Mouse (Mus musculus) liver, embryonic 16.5 days (tissue): ENCODE measurements around the gene Prpf19. TPM values are rescaled to one million over a fixed set of nuclear protein-coding genes. Genes with fewer than 3 reads are reported as not detected.

Experiments
- ATAC-seq: fragments of 200-750 bp; cut with Nextera tagmentation; 2 replicates; pipeline ENCODE4 v1.8.0; 2017; ENCODE audit warnings: low read depth, mild to moderate bottlenecking, moderate number of reproducible peaks, moderate library complexity
- H3K27ac ChIP-seq: fragments of 300-500 bp; sonication (generic); 2 replicates; pipeline ENCODE4 v1.5.1; 2014; ENCODE audit warnings: mild to moderate bottlenecking, low read length
- H3K27me3 ChIP-seq: fragments of 300-500 bp; sonication (generic); 2 replicates; pipeline ENCODE4 v1.6.1; 2014; ENCODE audit warnings: low read depth, low read length, mixed read lengths; ENCODE audit not compliant: control insufficient read depth, insufficient read depth
- H3K36me3 ChIP-seq: fragments of 300-500 bp; sonication (generic); 2 replicates; pipeline ENCODE4 v1.6.1; 2014; ENCODE audit warnings: mild to moderate bottlenecking; ENCODE audit not compliant: control insufficient read depth, insufficient read depth
- H3K4me1 ChIP-seq: fragments of 300-500 bp; sonication (generic); 2 replicates; pipeline ENCODE4 v1.6.1; 2014; ENCODE audit warnings: low read depth, low read length, mixed read lengths; ENCODE audit not compliant: control insufficient read depth
- H3K4me2 ChIP-seq: fragments of 300-500 bp; sonication (generic); 2 replicates; pipeline ENCODE4 v1.6.1; 2014; ENCODE audit warnings: low read depth, low read length, mixed read lengths
- H3K4me3 ChIP-seq: fragments of 300-500 bp; sonication (generic); 2 replicates; pipeline ENCODE4 v1.5.1; 2014; ENCODE audit warnings: low read depth, mild to moderate bottlenecking, low read length
- H3K9ac ChIP-seq: fragments of 300-500 bp; sonication (generic); 2 replicates; pipeline ENCODE4 v1.6.1; 2014; ENCODE audit warnings: low read depth, low read length
- H3K9me3 ChIP-seq: fragments of 300-500 bp; sonication (generic); replicated peaks from 2 replicates; pipeline ENCODE4 v1.6.1; 2016; ENCODE audit warnings: low read length; ENCODE audit not compliant: control insufficient read depth
- WGBS: fragments of 180-500 bp; shearing (Covaris S2); extraction: QIAGEN DNeasy Blood & Tissue Kit; methylation state at CpG from one replicate; pipeline ENCODE4 v1.1.7; 2014; ENCODE audit not compliant: insufficient replicate concordance; 5-methylcytosine and 5-hydroxymethylcytosine counted together
- polyA plus RNA-seq: library from polyadenylated mRNA; unstranded; fragments of >200 nt; fragmentation: Nextera tagmentation; extraction: Ambion mirVana; gene quantifications from 2 replicates; pipeline ENCODE4 v1.2.1, GENCODE M21; 2015

Gene Prpf19
- polyA plus RNA-seq, 1 experiment from 2014 or later: 11.7 TPM

- peak overlapping the region; percentile 51 for H3K9ac ChIP-seq
- no peaks in the 10 kb centered on the region; the same call in 1 of the 2 replicates for H3K9me3 ChIP-seq
- peak overlapping the region; percentile 77 for H3K4me2 ChIP-seq
- peaks cover 21% of the 10 kb centered on the region for H3K4me1 ChIP-seq
- H3K27me3 ChIP-seq: no peaks in the 10 kb centered on the region
- H3K36me3 ChIP-seq: peaks cover 7% of the 10 kb centered on the region
- H3K27ac ChIP-seq: no peak overlapping the region
- WGBS: 17% methylated on average over 37 of the region's 37 CpGs
- ATAC-seq: peak; percentile 72
- peak overlapping the region; percentile 51 for H3K4me3 ChIP-seq
Measured at GRCm38 (mm10) chr19:10940097-10940800, 45.2 kb downstream of the Prpf19 start.

DNA sequence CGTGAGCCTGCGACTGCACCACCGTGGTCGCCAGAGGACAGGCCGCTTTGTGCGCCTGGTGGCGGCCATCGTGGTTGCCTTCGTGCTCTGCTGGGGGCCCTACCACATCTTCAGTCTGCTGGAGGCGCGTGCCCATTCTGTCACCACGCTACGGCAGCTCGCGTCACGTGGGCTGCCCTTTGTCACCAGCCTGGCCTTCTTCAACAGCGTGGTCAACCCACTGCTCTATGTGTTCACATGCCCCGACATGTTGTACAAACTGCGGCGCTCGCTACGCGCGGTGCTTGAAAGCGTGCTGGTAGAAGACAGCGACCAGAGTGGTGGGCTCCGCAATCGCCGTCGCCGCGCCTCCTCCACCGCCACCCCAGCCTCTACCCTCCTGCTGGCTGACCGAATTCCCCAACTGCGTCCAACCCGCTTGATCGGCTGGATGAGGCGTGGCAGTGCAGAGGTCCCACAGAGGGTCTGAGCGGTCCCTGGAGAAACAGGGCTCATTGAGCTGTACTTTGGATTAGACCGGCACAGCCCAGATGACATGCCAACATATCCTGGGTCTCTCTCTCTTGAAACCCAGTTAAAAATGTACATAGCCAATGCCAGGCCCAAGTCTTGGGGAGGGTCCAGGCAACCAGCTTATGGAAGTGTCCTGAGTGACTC is 45.9 kb downstream of the Prpf19 start:
- peak; percentile 30; the same call in 1 of the 2 replicates for ATAC-seq

DNA sequence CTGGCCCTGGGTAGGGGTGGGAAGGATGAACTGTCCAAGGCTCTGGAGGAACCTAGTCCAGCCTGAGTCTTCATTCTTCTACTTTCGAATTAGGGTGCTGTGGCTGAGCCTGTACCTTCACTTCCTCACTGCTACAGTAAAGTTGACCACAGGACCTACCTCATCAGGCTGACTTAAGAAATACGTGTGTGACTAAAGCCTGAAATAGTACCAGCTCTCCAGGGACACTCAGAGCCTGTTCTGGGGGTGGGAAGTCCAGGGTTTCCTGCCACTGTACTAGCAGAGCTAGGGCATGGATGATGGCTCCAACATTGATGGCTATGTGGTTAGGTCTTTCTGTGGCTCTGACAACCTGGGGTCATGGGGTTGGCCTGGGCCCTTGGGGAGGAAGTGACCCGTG is 48.9 kb downstream of the Prpf19 start:
- Histone ChIP-seq H3K9me3 (no peaks in the 10 kb centered on the region), H3K4me3 (no peak overlapping the region), H3K4me2 (no peak overlapping the region), H3K27me3 (no peaks in the 10 kb centered on the region), H3K4me1 (peaks cover 31% of the 10 kb centered on the region), H3K9ac (no peak overlapping the region), H3K36me3 (peaks cover 7% of the 10 kb centered on the region), H3K27ac (no peak overlapping the region)
- no peak for ATAC-seq
- 52% methylated on average over 3 of the region's 3 CpGs for WGBS

More for the DNA sequence above, 45.9 kb downstream of the Prpf19 start:
- peak overlapping the region; percentile 77 for H3K4me2 ChIP-seq
- H3K4me3 ChIP-seq: peak overlapping the region; percentile 51
- H3K9me3 ChIP-seq: no peaks in the 10 kb centered on the region; the same call in 1 of the 2 replicates
- peaks cover 7% of the 10 kb centered on the region for H3K36me3 ChIP-seq
- H3K9ac ChIP-seq: peak overlapping the region; percentile 51
- H3K4me1 ChIP-seq: peaks cover 21% of the 10 kb centered on the region
- whole genome bisulfite sequencing: 15% methylated on average over 40 of the region's 40 CpGs
- no peaks in the 10 kb centered on the region for H3K27me3 ChIP-seq
- H3K27ac ChIP-seq: no peak overlapping the region

- peak overlapping the region; percentile 17; the same call in 1 of the 2 replicates for H3K27ac ChIP-seq
- H3K9me3 ChIP-seq: no peaks in the 10 kb centered on the region
- peak overlapping the region; percentile 90 for H3K4me2 ChIP-seq
- H3K36me3 ChIP-seq: peaks cover 7% of the 10 kb centered on the region
- H3K4me3 ChIP-seq: peak overlapping the region; percentile 77; the same call in 1 of the 2 replicates
- H3K27me3 ChIP-seq: no peaks in the 10 kb centered on the region
- no peak overlapping the region for H3K9ac ChIP-seq
- no peak for ATAC-seq
- 60% methylated on average over 3 of the region's 3 CpGs for WGBS
- peaks cover 25% of the 10 kb centered on the region for H3K4me1 ChIP-seq
Measured at GRCm38 (mm10) chr19:10946506-10946905, 51.5 kb downstream of the Prpf19 start.

GRCm38 (mm10) chr19:10947219-10947618 is 52.2 kb downstream of the Prpf19 start:
- Histone ChIP-seq H3K4me2 (peak overlapping the region; percentile 90), H3K27ac (peak overlapping the region; percentile 17), H3K27me3 (no peaks in the 10 kb centered on the region), H3K9ac (peak overlapping the region; percentile 73), H3K4me3 (peak overlapping the region; percentile 77), H3K4me1 (peaks cover 25% of the 10 kb centered on the region), H3K36me3 (peaks cover 7% of the 10 kb centered on the region), H3K9me3 (no peaks in the 10 kb centered on the region)
- ATAC-seq: no peak
- 58% methylated on average over 5 of the region's 5 CpGs for WGBS

DNA sequence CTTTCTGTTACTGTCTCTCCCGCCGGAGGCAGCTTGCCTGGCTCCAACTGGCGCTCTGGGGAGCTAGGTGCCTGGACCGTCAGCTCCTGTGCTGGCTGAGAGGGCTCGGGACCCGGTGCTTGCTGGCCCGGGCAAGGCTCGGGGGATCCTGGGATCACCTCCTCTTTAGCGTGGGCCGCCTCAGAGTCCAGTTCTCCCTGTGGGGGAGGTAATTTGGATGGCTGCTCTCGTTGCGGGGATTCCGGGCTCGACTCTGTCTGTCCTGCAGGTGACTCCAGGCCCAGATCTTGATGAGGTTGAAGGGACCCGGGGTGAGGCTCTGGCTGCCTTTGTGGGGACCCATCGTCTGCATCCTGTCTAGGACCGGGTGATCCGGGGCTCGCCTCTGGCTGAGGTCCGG is 53.4 kb downstream of the Prpf19 start:
- Histone ChIP-seq H3K27ac (0 out of 2 replicates have a peak overlapping the region, but pooled peaks have one; percentile 24), H3K9me3 (no peaks in the 10 kb centered on the region), H3K9ac (peak overlapping the region; percentile 73), H3K4me3 (peak overlapping the region; percentile 77), H3K4me2 (peak overlapping the region; percentile 90), H3K27me3 (no peaks in the 10 kb centered on the region), H3K36me3 (peaks cover 3% of the 10 kb centered on the region), H3K4me1 (peaks cover 25% of the 10 kb centered on the region)
- no peak for ATAC-seq
- WGBS: under 1% methylated on average over 20 of the region's 20 CpGs

DNA sequence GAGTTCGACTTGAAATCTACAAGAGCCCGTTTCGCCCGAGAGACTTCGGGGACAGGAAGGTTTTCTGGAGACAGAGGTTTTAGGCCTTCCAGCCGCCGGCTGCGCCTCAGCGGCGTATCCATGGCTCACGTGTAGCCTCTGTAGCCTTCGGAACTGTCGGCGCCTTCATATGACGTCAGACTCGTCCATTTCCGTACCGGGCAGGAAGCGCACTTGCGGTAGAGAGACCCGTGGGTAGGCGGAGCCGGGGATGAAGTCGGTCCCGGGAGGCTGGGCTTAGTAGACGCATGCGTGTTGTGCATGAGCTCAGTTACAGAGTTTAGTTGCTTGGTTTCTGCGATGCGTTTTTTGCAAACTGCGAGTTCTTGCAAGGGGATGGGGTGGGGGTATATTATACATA is 54.1 kb downstream of the Prpf19 start, which contains the start of gene Ccdc86:
Gene Ccdc86 (minus strand): TSS at position 155 of the 400 bp plus-strand sequence.
- peak; percentile 98 for ATAC-seq
- Histone ChIP-seq H3K36me3 (peaks cover 3% of the 10 kb centered on the region), H3K4me1 (peaks cover 25% of the 10 kb centered on the region), H3K4me3 (peak within 1 kb of the TSS; percentile 77), H3K9ac (peak within 1 kb of the TSS; percentile 73), H3K9me3 (no peaks in the 10 kb centered on the region), H3K27me3 (no peaks in the 10 kb centered on the region), H3K27ac (peak within 1 kb of the TSS; percentile 24; the same call in 1 of the 2 replicates), H3K4me2 (peak within 1 kb of the TSS; percentile 90)
- WGBS: under 1% methylated on average over 30 of the region's 30 CpGs

- ATAC-seq: no peak
- WGBS: 24% methylated on average over 9 of the region's 9 CpGs
Measured at GRCm38 (mm10) chr19:10949558-10949957, 54.5 kb downstream of the Prpf19 start.

More at GRCm38 (mm10) chr19:10949558-10949957, 54.5 kb downstream of the Prpf19 start:
- Histone ChIP-seq H3K27me3 (no peaks in the 10 kb centered on the region), H3K27ac (peak overlapping the region; percentile 4; the same call in 1 of the 2 replicates), H3K4me1 (peaks cover 25% of the 10 kb centered on the region), H3K4me2 (peak overlapping the region; percentile 90), H3K9ac (peak overlapping the region; percentile 18; the same call in 1 of the 2 replicates), H3K9me3 (no peaks in the 10 kb centered on the region), H3K36me3 (peaks cover 3% of the 10 kb centered on the region), H3K4me3 (peak overlapping the region; percentile 77)
